Mouse (Mus musculus) E14TG2a.4 (cell line): Measurements from ENCODE around the gene Gm17617.

ENCODE experiments used
- CTCF ChIP-seq: conservative IDR thresholded peaks from 2 replicates; pipeline ENCODE4 v1.5.1; 2014; ENCODE audit warnings: low read length
- NANOG ChIP-seq: IDR thresholded peaks from 2 replicates; pipeline ENCODE4 v1.6.1; 2014; ENCODE audit warnings: borderline replicate concordance, low read length, mixed read lengths

GRCm38 (mm10) chr13:55105045-55105952 lies 28.0 kb downstream of the Gm17617 start, which contains the start of gene Zfp346:
- TF ChIP-seq CTCF: no peak
- no peak for TF ChIP-seq NANOG
